Mouse (Mus musculus) cerebellum, adult 11 months (tissue): ENCODE measurements around the gene Srm.

Source experiments
- DNase-seq: peaks from one replicate; pipeline ENCODE4 v3.0.0; 2022

The Srm gene

DNA sequence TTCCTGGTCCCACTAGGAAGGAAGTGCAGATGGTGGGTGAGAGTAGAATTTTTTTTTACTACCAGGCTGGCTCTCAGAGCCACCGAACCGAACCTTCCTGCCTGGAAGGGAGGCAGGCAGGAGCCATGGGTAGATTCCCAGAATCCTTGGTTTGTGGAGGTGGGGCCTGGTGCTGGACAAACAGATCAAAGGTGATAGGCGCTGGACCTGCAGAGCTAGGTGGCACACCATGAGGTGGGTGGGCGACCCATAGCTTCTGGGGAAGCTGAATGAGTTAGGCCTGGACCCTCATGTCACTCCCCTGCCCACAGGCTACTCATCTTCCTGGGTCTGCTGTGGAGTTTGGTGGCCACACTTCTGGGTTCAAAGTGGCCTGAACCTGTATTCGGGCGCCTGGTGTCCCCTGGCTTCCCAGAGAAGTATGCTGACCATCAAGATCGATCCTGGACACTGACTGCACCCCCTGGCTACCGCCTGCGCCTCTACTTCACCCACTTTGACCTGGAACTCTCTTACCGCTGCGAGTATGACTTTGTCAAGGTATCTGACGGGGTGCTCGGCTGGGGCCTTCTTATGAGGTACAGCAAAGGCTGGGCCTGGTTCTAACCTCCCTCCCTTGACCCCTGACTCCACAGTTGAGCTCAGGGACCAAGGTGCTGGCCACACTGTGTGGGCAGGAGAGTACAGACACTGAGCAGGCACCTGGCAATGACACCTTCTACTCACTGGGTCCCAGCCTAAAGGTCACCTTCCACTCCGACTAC is 11.2 kb downstream of the Srm start, which contains the start of gene Masp2:
Gene Masp2, plus strand, starts transcription at position 198 of the 764 bp plus-strand sequence.
- DNase-seq = no peak

DNA sequence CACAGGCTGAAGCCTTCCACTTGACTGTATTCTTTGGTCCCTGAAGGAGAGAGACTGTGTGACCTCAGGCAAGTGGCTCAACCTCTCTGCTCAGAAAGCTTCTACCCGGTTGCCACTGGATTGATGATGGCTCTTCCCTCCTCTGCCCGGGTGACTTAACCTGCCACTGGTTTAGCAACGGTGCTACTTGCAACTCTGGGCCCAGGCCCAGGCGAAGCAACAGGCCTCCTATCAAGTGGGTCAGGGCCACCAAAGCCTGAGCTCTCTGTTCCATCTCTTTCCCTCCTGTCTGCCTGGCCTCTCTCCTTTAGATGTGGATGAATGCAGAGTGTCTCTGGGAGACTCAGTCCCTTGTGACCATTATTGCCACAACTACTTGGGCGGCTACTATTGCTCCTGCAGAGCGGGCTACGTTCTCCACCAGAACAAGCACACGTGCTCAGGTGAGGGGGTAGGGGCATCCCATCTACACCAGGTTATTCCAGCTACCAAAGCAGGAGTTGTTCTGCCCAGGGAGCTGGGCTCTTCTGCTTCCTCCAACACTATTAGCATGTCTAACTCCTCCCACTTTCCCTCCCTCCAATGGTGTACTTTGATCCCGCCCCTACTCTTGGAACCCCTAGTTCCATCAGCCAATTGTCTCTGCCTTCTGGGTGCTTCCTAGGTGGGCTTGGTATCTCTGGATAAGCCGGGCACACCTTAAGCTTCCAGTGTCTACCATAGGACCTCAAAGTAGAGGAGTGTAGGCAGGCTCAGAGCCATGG is 12.3 kb downstream of the Srm start:
- DNase-seq = no peak

DNA sequence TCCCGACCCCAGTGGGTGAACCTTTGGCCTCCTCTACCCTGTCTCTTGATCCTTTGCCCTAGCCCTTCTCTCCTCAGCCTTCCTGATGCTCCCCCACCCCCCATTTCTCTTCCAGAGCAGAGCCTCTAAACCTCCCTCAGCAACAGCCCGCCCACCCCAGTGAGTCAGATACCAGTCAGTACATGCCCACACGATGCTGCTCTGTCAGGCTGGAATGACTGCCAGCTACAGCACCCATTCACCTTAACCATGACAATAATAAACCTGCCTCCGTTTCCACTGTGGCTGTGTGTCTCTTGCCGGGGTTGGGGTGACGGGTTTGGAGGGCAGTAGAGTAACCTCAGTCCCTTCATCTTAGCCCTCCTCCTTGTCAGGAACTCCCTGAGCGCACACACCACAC is 12.8 kb downstream of the Srm start:
- no peak for DNase-seq

DNA sequence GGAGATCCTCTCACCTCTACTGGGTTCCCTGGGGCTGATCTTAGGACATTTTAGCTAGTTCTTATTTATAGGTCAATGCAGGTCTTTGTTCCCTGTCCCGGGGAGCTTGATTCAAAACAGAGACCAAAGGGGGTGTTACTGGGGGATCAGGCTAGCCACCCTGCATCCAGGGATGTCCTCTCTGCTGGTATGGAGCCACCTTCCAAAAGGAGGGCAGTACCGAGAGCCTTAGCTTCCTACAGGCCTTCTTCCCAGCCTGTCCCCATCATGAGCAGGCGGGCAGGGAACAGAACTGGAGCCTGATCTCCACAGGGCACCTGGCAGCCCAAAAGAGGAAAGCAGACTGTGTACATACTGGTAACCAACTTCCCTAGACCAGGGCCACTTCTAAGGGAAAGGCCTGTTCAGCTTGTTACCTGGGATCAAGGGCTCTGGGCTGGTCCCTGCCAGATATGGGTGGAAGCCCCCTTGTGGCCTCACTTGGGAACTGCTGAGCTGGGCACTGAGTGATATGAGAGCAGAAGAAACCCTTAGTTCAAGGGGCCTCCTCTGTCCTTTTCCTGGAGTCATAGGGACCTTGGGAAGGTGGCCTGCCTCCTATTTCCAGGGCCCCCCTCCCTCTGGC is 13.3 kb downstream of the Srm start:
- peak; percentile 47 for DNase-seq

DNA sequence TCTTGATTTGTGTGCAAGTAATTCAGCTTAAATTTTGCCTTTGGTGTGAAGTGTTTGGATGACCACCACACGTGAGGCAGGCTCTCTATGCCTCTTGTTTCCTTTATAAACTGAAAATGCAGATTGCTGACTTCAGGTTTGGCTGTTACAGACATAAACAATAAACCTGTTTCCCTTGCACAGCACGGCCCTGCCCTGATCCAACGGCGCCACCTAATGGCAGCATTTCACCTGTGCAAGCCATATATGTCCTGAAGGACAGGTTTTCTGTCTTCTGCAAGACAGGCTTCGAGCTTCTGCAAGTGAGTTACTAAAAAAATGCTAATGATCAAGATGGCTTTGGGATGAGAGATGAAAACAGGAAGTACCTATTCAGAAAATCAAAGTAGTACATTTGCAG is 16.5 kb downstream of the Srm start:
- peak; percentile 57 for DNase-seq

DNA sequence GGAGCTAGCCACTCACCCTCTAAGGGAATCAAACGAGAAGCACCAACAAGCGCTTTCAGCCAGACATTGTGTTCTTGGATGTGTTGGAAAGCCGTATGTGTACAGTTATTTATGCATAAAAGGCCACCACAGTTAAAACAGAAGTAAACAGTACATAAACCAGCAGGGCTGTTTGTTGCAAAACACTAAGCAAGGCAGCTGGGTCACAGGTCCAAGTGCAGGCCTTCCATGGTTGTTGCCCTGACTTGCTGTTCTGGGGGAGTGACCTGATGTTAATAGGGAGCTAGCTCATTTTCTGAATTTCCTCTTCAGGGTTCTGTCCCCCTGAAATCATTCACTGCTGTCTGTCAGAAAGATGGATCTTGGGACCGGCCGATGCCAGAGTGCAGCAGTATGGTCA is 18.5 kb downstream of the Srm start:
- no peak for DNase-seq

DNA sequence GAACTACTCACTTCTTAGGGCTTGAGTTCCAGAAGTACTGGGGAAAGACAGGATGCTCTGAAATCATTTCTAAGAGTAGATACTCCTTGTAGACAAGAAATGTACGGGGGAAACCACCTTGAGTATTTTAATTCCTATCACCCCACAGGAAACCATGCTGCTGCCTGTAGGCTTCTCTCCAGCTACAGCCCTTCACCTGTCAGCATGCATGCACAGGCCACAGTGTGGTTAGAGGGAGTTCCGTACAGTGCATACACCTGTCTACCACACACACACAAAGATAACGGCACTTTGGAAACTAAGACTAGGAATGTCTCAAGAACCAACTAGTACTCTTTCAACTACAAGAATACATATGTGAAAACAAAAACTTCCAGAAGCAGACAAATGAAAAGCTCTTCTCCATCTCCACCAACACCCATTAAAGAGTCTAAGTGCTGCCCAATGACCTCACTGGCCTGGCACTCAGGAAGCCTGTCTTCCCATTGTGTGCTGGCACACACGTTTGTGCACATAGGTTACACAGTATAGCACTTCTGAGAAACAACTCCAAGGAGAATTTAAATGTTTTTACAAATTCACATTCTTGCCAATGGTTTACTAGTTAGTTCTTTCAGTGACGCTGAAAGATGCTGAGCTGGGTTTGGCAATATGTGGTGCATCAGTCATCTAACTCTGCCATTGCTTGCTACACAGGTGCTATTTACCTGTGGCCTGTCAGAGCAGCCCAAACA is 19.5 kb downstream of the Srm start:
- DNase-seq = no peak

DNA sequence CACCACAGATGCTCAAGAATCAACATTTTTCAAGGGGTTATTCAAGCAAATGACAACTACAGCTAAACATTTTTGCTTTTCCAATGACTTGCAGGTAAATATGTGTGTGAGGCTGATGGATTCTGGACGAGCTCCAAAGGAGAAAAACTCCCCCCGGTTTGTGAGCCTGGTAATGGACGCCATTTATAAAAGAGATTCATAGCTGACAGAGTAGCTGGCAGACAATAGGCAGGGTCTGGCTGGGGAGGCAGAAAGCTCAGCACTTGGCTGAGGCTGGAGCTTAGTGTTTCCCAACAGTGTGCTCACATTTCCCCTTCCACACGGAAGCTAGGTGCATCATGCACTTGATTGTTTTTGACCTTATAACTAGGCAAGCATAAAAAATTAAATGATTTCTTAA is 21.3 kb downstream of the Srm start:
- no peak for DNase-seq

DNA sequence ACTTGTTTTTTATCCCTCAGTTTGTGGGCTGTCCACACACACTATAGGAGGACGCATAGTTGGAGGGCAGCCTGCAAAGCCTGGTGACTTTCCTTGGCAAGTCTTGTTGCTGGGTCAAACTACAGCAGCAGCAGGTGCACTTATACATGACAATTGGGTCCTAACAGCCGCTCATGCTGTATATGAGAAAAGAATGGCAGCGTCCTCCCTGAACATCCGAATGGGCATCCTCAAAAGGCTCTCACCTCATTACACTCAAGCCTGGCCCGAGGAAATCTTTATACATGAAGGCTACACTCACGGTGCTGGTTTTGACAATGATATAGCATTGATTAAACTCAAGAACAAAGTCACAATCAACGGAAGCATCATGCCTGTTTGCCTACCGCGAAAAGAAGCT is 22.4 kb downstream of the Srm start:
- DNase-seq = no peak

DNA sequence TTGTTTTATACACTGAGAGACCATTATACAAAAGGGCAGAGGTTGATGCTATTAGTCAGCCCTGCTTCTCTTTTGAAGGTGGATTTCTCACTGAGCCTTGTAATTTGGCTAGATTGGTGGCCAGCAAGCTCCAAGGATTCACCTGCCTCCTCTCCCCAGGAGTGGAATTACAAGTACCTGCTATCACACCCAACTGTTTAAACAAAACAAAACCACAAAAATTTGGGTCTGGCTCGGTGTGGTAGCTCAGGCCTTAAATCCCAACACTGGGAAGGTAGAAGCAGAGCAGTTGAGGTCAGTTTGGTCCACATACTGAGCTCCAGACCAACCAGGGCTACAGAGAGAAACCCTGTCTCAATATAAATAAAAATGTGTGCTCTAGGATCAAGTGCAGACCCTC is 28.5 kb downstream of the Srm start:
- DNase-seq = no peak

DNA sequence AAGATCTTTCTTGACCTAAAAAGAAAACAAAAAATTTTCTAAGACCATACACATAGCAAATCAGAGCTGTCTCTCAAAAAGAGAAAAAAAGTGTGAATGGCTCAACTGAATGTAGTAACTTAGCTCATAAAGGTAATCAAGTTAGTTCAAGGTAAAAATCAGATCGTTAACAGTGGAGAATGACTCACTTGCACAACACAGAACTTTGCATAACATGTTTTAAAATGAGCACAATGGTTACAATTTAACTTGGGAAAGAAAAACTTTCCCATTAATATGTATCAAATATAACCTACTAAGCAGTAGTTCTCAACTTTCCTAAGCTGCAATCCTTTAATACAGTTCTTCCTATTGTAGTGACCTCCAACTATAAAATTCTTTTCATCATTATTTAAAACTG is 29.4 kb downstream of the Srm start:
- no peak for DNase-seq

DNA sequence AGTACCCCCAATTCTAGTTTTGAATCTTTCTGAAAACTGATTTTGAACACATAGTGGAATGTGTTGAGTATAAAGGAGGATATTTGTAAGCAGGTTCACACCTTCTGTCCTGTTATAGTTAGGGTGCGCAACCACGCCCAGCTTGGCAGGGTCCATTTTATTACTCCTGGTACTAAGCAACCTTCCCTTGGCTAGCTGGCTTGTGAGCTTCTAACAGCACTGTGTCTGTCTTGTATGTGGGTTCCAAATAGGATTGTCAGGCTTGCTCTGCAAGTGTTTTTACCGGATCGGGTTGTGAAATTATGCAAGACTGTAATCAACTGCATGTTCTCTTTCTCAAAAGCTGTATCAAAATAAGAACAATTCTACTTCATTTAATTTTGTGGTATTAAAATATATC is 31.2 kb downstream of the Srm start:
- DNase-seq = no peak

DNA sequence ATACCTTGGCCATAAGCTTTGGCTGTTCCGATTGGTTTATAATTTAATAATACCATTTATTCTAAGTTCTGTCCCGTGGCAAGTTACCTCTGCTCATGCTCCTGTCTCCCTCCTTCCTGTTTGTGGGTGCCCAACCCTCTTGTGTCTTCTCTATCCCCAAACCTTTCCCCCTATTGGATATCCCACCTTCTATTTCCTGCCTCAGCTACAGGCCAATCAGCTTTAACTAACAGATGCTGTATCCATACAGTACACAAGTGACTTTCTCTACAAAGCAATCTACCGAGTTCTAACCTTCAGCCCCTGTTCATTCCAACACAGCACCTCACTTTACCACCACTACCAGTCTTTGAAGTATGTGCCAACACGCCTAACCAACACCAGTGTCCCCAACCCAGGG is 32.3 kb downstream of the Srm start:
- no peak for DNase-seq

DNA sequence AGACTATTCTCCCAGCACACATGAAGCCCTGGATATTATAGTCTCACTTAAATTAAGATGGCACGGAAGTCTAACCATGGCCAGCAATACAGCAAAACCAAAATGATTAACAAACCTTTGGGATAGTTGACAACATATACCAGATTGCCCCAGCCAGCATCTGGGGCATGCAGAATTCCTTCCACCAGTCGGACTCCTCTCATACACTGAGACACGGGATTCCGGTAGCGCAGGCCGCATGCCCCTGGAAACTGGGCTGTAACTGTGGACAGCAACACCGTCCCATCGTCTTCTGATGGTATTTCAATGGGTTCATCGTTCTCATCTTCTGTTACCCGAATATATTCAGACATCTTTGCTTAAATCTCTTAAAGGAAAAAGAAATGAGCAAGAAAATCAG is 33.7 kb downstream of the Srm start:
- DNase-seq = no peak

DNA sequence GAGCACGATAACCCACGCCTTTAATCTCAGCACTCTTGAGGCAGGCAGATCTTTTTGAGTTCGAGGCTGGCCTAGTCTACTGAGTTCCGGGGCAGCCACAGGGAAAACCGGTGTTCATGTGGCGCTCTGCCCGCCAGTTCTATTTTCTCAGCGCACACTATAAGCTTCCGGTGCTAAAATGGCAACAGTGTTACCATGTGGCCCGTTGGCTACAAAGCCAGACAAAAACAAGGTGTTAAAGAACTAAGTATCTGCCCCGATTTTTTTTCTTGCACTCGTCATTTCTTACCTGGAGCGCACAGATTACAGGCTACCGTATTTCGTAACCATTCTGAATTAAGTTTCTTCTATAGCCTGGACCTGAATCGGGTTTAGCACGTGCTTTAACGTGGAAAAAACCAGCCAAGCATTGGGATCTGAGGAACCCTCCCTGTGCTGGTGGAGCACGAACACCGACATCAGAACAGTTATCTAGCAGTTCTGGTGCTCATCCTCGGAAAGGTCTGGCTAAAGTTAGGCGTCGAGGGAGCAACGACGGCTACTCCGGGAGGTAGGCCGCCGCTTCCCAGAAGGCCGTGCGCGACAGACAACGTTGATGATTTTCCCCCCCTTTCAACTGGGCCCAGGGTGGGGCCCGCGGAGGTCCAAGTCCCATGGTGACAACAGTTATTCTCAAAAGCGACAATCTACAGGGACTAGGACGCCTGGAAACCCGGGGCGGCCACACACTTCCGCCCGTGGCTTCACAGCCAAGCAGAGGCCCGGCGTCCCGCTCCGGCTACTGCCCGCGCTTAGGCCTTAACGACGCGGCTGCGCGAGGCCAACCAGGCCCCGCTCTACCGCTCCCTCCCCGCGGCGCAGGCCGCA is 34.7 kb downstream of the Srm start:
- DNase-seq = peak; percentile 21

DNA sequence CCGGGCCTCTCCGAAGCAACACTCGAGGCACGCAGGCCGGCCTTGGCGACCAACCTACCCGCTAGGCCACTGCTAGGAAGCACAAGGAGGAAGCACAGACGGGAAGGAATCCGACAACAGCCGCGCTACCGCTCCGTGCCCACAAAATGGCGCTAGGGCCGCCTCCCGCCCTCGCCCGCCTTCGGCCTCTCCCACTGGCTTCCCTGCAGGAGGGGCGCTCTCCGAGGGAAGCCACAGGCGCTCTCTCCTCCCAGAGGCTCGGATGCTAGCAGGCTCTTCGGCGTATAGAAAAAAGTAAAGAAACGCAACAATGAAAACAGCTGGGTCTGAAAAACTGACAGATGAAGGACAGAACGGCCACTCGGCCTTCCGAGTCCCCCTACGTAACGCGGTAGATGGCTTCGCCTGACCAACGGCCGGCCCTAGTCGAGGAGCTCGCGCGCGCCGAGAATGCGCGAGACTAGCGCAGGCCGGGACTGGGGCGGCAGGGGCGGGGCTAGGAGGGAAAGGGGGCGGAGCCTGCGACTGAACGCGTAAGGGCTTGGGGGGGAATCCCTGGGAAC is 35.4 kb downstream of the Srm start, which contains the start of gene Tardbp:
Gene Tardbp, minus strand, starts transcription at position 397 of the 563 bp plus-strand sequence.
- peak; percentile 95 for DNase-seq

DNA sequence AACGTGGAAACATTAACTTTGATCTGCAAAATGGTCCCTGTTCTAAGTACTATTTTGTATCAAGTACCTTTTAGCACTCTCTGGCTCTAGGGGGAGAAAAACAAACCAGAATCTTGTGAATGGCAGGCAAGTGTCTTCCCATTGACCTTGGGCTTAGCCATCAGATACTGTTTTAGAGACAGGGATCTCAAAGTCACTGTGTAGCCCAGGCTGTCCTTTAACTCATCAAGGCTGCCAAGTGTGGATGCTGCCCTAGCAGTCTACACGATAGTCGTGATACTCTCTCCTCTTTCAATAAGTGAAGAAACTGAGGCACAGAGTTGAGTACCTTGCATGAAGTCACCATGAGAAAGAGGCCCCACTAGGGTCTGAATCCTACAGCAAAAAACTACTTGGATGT is 35.9 kb downstream of the Srm start:
- no peak for DNase-seq

DNA sequence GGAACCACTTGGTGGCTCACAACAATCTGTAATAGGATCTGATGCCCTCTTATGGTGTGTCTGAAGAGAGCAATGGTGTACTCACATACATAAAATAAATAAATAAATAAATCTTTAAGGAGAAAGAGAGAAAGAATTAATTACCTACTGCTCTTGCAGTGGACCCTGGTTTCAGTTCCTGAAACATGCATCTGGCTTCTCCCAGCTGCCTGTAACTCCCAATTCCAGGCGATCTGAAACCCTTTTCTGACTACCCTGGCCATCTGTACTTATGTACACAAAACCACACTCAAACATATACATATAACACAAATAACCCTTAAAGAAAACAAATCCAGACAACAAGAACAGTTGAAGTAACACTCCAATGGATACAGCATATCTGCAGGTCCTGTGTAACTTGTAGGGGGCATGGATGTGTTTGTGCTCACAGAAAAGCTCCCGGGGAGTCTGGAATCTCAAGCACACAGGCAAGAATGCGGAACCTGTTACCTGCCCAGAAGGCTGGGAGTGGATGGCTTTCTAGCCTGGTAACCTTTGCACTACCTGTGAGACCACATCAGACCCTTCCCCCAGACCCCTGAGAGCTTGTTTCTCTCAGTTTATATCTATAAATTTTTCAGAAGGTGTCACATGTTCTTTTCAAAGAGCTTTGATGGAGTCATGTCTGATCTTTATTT is 40.9 kb downstream of the Srm start:
- DNase-seq = no peak

DNA sequence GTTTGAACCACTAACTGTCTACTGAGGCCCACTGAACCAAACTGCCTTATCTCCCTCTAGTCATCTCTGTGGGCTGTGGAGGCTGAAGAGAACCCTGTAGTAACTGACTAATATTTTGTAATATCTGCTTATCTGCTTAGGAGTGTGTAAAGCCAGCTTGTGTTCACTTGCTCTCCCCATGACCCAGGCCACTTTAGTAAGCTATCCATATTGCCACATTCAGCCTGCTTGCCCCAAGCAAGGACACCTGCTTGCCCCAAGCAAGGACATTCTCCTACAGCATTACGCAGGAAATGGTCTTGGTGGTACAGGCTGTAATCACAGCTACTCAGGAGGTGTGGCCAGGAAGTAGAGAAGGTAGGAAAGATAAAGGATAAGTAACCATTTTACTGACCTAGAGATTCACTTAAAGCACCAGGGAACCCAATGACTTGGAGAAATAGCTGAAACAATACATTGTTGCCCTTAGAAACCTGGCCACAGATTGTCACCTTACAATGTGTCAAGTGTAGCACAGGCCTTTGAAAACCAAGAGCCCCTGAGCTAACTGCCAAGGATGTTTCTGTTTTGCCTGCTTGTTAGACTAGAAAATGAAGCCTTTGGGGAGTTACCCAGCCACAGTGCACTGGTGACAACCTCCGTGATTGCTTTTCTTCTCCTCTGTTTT is 42.2 kb downstream of the Srm start:
- no peak for DNase-seq

DNA sequence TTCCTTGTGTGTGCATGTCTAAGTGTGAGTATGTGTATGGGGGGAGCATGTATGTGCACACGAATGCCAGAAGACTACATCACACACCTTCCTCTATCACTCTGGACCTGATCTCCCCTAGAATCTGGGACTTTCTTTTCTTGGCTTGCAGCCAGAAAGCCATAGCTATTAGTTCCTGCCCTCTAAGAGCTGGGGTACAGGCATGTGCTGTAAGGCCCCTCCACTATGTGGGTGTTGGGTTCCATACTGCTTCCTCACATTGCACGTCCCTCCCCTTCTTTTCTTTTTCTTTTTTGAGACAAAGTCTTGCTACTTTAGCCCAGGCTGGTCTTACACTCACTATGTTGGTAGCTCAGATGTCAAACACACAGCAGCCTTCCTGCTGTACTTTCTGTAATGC is 44.0 kb downstream of the Srm start:
- no peak for DNase-seq

DNA sequence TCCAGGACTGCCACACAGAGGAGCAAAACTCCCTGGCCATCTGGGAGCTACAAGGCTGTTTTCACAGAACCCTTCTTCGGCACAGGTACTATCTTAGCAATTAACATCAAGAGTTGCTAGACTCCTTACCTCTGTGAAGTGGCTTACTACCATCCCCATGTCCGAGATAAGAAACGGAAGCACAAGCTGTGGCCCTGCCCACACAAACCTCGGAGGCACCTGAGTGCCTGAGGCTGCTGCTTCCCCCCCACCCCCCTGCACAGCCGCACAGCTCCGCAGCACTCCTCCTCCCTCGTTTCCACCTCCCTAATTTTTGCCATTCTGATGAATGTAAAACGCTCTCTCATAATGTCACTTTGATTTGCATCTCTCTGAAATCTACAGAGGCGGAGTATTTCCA is 47.0 kb downstream of the Srm start:
- no peak for DNase-seq
